8 mouse cellular contexts compared by ENCODE assay signal in genomic region chr8:71495039-71495438, GRCm38 (mm10). TPM values are rescaled to one million over a fixed set of nuclear protein-coding genes. Genes with fewer than 3 reads are reported as not detected.
A peak's percentile ranks its signal among the peaks of the same experiment; 100 is the strongest.
DNase-seq lines count a peak whose midpoint lies in the region; ATAC-seq and TF ChIP-seq lines count a peak whose summit lies in the region.

No protein-coding gene starts in this region.

- WGBS in intestine, embryonic 16.5 days: 19% methylated on average over 16 of the region's 16 CpGs
- WGBS in limb, embryonic 10.5 days: 24% methylated on average over 16 of the region's 16 CpGs
- WGBS in midbrain, embryonic 13.5 days: 34% methylated on average over 16 of the region's 16 CpGs
- WGBS in small intestine, adult 2 months: 26% methylated on average over 16 of the region's 16 CpGs

- H3K9me3 ChIP-seq in intestine, embryonic 16.5 days (ENCODE audit: control insufficient read depth, low read length): no peaks in the 10 kb centered on the region
- H3K9me3 ChIP-seq in limb, embryonic 10.5 days (replicated peaks): no peaks in the 10 kb centered on the region
- H3K9me3 ChIP-seq in midbrain, embryonic 13.5 days: no peaks in the 10 kb centered on the region

- H3K27me3 ChIP-seq in intestine, embryonic 16.5 days (replicated peaks; ENCODE audit: control insufficient read depth, insufficient read depth, low read length): no peaks in the 10 kb centered on the region
- H3K27me3 ChIP-seq in limb, embryonic 10.5 days (ENCODE audit: low read depth, poor library complexity, severe bottlenecking): no peaks in the 10 kb centered on the region
- H3K27me3 ChIP-seq in midbrain, embryonic 13.5 days: no peaks in the 10 kb centered on the region
- no peaks in the 10 kb centered on the region for H3K27me3 ChIP-seq in small intestine, adult 2 months (ENCODE audit: control insufficient read depth, insufficient read depth, low read length)

- H3K9ac ChIP-seq in intestine, embryonic 16.5 days (ENCODE audit: low read depth, low read length): no peak overlapping the region
- no peak overlapping the region for H3K9ac ChIP-seq in midbrain, embryonic 13.5 days (replicated peaks)

- TF ChIP-seq CTCF in small intestine, adult 2 months (IDR thresholded peaks at IDR 0.05; ENCODE audit: extremely low read depth, insufficient read length, insufficient replicate concordance, low read depth, low read length): peak; percentile 73

- peak; percentile 80 for DNase-seq in adrenal gland, adult 8-10 months
- peak; percentile 79 for DNase-seq in embryo, embryonic 9.5 days (ENCODE audit: extremely low spot score)
- peak; percentile 91 for DNase-seq in limb, embryonic 10.5 days (ENCODE audit: low spot score)
- peak; percentile 59 for DNase-seq in yolk sac, embryonic 10.5 days (ENCODE audit: low spot score)

- peaks cover 27% of the 10 kb centered on the region for H3K4me1 ChIP-seq in intestine, embryonic 16.5 days (ENCODE audit: control insufficient read depth, insufficient read depth, low read length)
- H3K4me1 ChIP-seq in limb, embryonic 10.5 days: peaks cover 54% of the 10 kb centered on the region
- peaks cover 15% of the 10 kb centered on the region for H3K4me1 ChIP-seq in midbrain, embryonic 13.5 days (replicated peaks)
- H3K4me1 ChIP-seq in small intestine, adult 2 months (ENCODE audit: control insufficient read depth, insufficient read depth, insufficient read length, low read length): peaks cover 7% of the 10 kb centered on the region

- no peak for TF ChIP-seq POLR2A in small intestine, adult 2 months (IDR thresholded peaks at IDR 0.05; ENCODE audit: low read depth, low read length)

- H3K36me3 ChIP-seq in intestine, embryonic 16.5 days (ENCODE audit: control insufficient read depth, insufficient read depth, low read length): peaks cover 14% of the 10 kb centered on the region; the same call in 1 of the 2 replicates
- peaks cover 47% of the 10 kb centered on the region for H3K36me3 ChIP-seq in limb, embryonic 10.5 days
- H3K36me3 ChIP-seq in midbrain, embryonic 13.5 days: peaks cover 36% of the 10 kb centered on the region
- peaks cover 16% of the 10 kb centered on the region; the same call in 1 of the 2 replicates for H3K36me3 ChIP-seq in small intestine, adult 2 months (ENCODE audit: control insufficient read depth, insufficient read depth, low read length)

- H3K27ac ChIP-seq in intestine, embryonic 16.5 days (ENCODE audit: low read length): peak overlapping the region; percentile 37; the same call in 1 of the 2 replicates
- peak overlapping the region; percentile 53; the same call in 1 of the 2 replicates for H3K27ac ChIP-seq in limb, embryonic 10.5 days
- no peak overlapping the region for H3K27ac ChIP-seq in midbrain, embryonic 13.5 days
- H3K27ac ChIP-seq in small intestine, adult 2 months (ENCODE audit: insufficient read depth, low read depth, low read length): 0 out of 2 replicates have a peak overlapping the region, but pooled peaks have one; percentile 50

- no peak overlapping the region for H3K4me3 ChIP-seq in intestine, embryonic 16.5 days (ENCODE audit: low read length)
- 0 out of 2 replicates have a peak overlapping the region, but pooled peaks have one; percentile 16 for H3K4me3 ChIP-seq in limb, embryonic 10.5 days
- H3K4me3 ChIP-seq in midbrain, embryonic 13.5 days (replicated peaks): no peak overlapping the region
- H3K4me3 ChIP-seq in small intestine, adult 2 months (ENCODE audit: low read depth, low read length): no peak overlapping the region

- H3K4me2 ChIP-seq in intestine, embryonic 16.5 days (ENCODE audit: low read depth, low read length): no peak overlapping the region
- no peak overlapping the region for H3K4me2 ChIP-seq in midbrain, embryonic 13.5 days (replicated peaks)

- peak; percentile 97 for ATAC-seq in granulocyte monocyte progenitor cell, adult 5-6 weeks (replicated peaks; ENCODE audit: poor library complexity, severe bottlenecking)
- peak; percentile 61 for ATAC-seq in intestine, embryonic 16.5 days
- ATAC-seq in midbrain, embryonic 13.5 days: peak; percentile 71

RNA-seq across cellular contexts. Expression of gene Gtpbp3, which starts 7.1 kb away (rescaled TPM):
- total RNA-seq in adrenal gland, adult 8-10 months (2022): 10 to 100 TPM; 23.1 to 32.0 (median 29.0) TPM
- total RNA-seq in granulocyte monocyte progenitor cell, adult 5-6 weeks (2014; fragmentation: Nextera tagmentation): 3.5 and 12.4 TPM in 2 replicates
- total RNA-seq in granulocyte monocyte progenitor cell, adult 5-6 weeks (2017): 13.5 and 21.5 TPM in 2 replicates
- polyA plus RNA-seq in intestine, embryonic 16.5 days (2015; fragmentation: Nextera tagmentation; extraction: Ambion mirVana): 14.0 and 14.9 TPM in 2 replicates
- polyA plus RNA-seq in limb, embryonic 10.5 days (2016; fragmentation: Nextera tagmentation; extraction: Ambion mirVana): 26.8 and 28.2 TPM in 2 replicates
- 11.6 and 13.2 TPM in 2 replicates for polyA plus RNA-seq in midbrain, embryonic 13.5 days (2015; fragmentation: Nextera tagmentation; extraction: Ambion mirVana)
- polyA plus RNA-seq in small intestine, adult 2 months (2012; rRNA removed): 18.6 and 25.8 TPM in 2 replicates

RNA-seq across cellular contexts. Expression of gene Ano8, which starts 9.3 kb away (rescaled TPM):
- 10 to 100 TPM; 13.5 to 24.7 (median 20.6) TPM for total RNA-seq in adrenal gland, adult 8-10 months (2022)
- total RNA-seq in granulocyte monocyte progenitor cell, adult 5-6 weeks (2014; fragmentation: Nextera tagmentation): 0.43 and 2.5 TPM in 2 replicates
- 1.9 and 4.5 TPM in 2 replicates for total RNA-seq in granulocyte monocyte progenitor cell, adult 5-6 weeks (2017)
- 0.20 and 0.43 TPM in 2 replicates for polyA plus RNA-seq in intestine, embryonic 16.5 days (2015; fragmentation: Nextera tagmentation; extraction: Ambion mirVana)
- 2.7 and 3.5 TPM in 2 replicates for polyA plus RNA-seq in limb, embryonic 10.5 days (2016; fragmentation: Nextera tagmentation; extraction: Ambion mirVana)
- 5.3 and 9.3 TPM in 2 replicates for polyA plus RNA-seq in midbrain, embryonic 13.5 days (2015; fragmentation: Nextera tagmentation; extraction: Ambion mirVana)
- 9.0 and 19.8 TPM in 2 replicates for polyA plus RNA-seq in small intestine, adult 2 months (2012; rRNA removed)

RNA-seq across cellular contexts. Expression of gene Plvap, which starts 16.5 kb away (rescaled TPM):
- 100 to 1,000 TPM; 195 to 255 (median 230) TPM for total RNA-seq in adrenal gland, adult 8-10 months (2022)
- not detected in 2 replicates for total RNA-seq in granulocyte monocyte progenitor cell, adult 5-6 weeks (2014; fragmentation: Nextera tagmentation)
- 0.10 and 0.43 TPM in 2 replicates for total RNA-seq in granulocyte monocyte progenitor cell, adult 5-6 weeks (2017)
- polyA plus RNA-seq in intestine, embryonic 16.5 days (2015; fragmentation: Nextera tagmentation; extraction: Ambion mirVana): 70.9 and 80.9 TPM in 2 replicates
- polyA plus RNA-seq in limb, embryonic 10.5 days (2016; fragmentation: Nextera tagmentation; extraction: Ambion mirVana): 74.6 and 77.7 TPM in 2 replicates
- 8.0 and 10.2 TPM in 2 replicates for polyA plus RNA-seq in midbrain, embryonic 13.5 days (2015; fragmentation: Nextera tagmentation; extraction: Ambion mirVana)
- polyA plus RNA-seq in small intestine, adult 2 months (2012; rRNA removed): 182 and 329 TPM in 2 replicates

RNA-seq across cellular contexts. Expression of gene Dda1, which starts 26.0 kb away (rescaled TPM):
- 10 to 100 TPM; 51.7 to 65.2 (median 57.9) TPM for total RNA-seq in adrenal gland, adult 8-10 months (2022)
- total RNA-seq in granulocyte monocyte progenitor cell, adult 5-6 weeks (2014; fragmentation: Nextera tagmentation): 24.0 and 34.2 TPM in 2 replicates
- total RNA-seq in granulocyte monocyte progenitor cell, adult 5-6 weeks (2017): 16.9 and 20.3 TPM in 2 replicates
- 88.1 and 91.7 TPM in 2 replicates for polyA plus RNA-seq in intestine, embryonic 16.5 days (2015; fragmentation: Nextera tagmentation; extraction: Ambion mirVana)
- polyA plus RNA-seq in limb, embryonic 10.5 days (2016; fragmentation: Nextera tagmentation; extraction: Ambion mirVana): 130 and 138 TPM in 2 replicates
- 197 TPM in 2 replicates for polyA plus RNA-seq in midbrain, embryonic 13.5 days (2015; fragmentation: Nextera tagmentation; extraction: Ambion mirVana)
- 46.3 and 85.3 TPM in 2 replicates for polyA plus RNA-seq in small intestine, adult 2 months (2012; rRNA removed)

RNA-seq across cellular contexts. Expression of gene Mrpl34, which starts 30.3 kb away (rescaled TPM):
- 100 to 1,000 TPM in 1 of 4 experiments, 10 to 100 TPM in 3; 64.7 to 108 (median 88.7) TPM for total RNA-seq in adrenal gland, adult 8-10 months (2022)
- total RNA-seq in granulocyte monocyte progenitor cell, adult 5-6 weeks (2014; fragmentation: Nextera tagmentation): 56.5 and 77.6 TPM in 2 replicates
- 62.2 and 79.8 TPM in 2 replicates for total RNA-seq in granulocyte monocyte progenitor cell, adult 5-6 weeks (2017)
- polyA plus RNA-seq in intestine, embryonic 16.5 days (2015; fragmentation: Nextera tagmentation; extraction: Ambion mirVana): 224 and 234 TPM in 2 replicates
- polyA plus RNA-seq in limb, embryonic 10.5 days (2016; fragmentation: Nextera tagmentation; extraction: Ambion mirVana): 231 and 263 TPM in 2 replicates
- 242 TPM in 2 replicates for polyA plus RNA-seq in midbrain, embryonic 13.5 days (2015; fragmentation: Nextera tagmentation; extraction: Ambion mirVana)
- polyA plus RNA-seq in small intestine, adult 2 months (2012; rRNA removed): 170 and 172 TPM in 2 replicates
